Mouse (Mus musculus) C2C12 (cell line): ENCODE data around the gene Lmna. TPM values are rescaled to one million over a fixed set of nuclear protein-coding genes. Genes with fewer than 3 reads are reported as not detected.

Source experiments
- H3K27me3 ChIP-seq: one replicate; pipeline ENCODE4 v1.6.1; 2011; ENCODE audit not compliant: control insufficient read depth, insufficient read depth, insufficient read length
- H3K36me3 ChIP-seq: one replicate; pipeline ENCODE4 v1.6.1; 2011; ENCODE audit not compliant: control insufficient read depth, insufficient read depth
- H3K4me3 ChIP-seq: one replicate; pipeline ENCODE4 v1.5.1; 2011; ENCODE audit warnings: mild to moderate bottlenecking, control low read depth; ENCODE audit not compliant: poor library complexity, insufficient read depth, severe bottlenecking
- H3K79me2 ChIP-seq: one replicate; pipeline ENCODE4 v1.6.1; 2011; ENCODE audit not compliant: control insufficient read depth, insufficient read depth
- H3K79me3 ChIP-seq: one replicate; pipeline ENCODE4 v1.6.1; 2011; ENCODE audit warnings: low read depth, control low read depth
- H3ac ChIP-seq: one replicate; pipeline ENCODE3; 2011; ENCODE audit warnings: low read depth; ENCODE audit not compliant: control insufficient read depth, insufficient read length
- CEBPB ChIP-seq: IDR thresholded peaks from one replicate; pipeline ENCODE4 v1.6.1; 2011; ENCODE audit warnings: low read depth, mild to moderate bottlenecking, control low read depth, moderate library complexity
- CTCF ChIP-seq: IDR thresholded peaks from one replicate; pipeline ENCODE4 v1.5.1; 2011; ENCODE audit not compliant: control insufficient read depth, insufficient read depth, insufficient read length
- FOSL1 ChIP-seq: IDR thresholded peaks from one replicate; pipeline ENCODE4 v1.8.0; 2011; ENCODE audit warnings: mild to moderate bottlenecking, low read length; ENCODE audit not compliant: poor library complexity, insufficient read depth, severe bottlenecking
- MAX ChIP-seq: IDR thresholded peaks from one replicate; pipeline ENCODE4 v1.6.1; 2011; ENCODE audit warnings: mild to moderate bottlenecking, control low read depth
- MYOD1 ChIP-seq: IDR thresholded peaks from one replicate; pipeline ENCODE4 v1.6.1; 2011; ENCODE audit warnings: low read depth; ENCODE audit not compliant: control insufficient read depth, insufficient read length
- MYOG ChIP-seq: IDR thresholded peaks from one replicate; pipeline ENCODE4 v1.6.1; 2011; ENCODE audit not compliant: control insufficient read depth, insufficient read length; ENCODE audit errors: extremely low read depth
- USF1 ChIP-seq: IDR thresholded peaks from one replicate; pipeline ENCODE4 v1.6.1; 2011; ENCODE audit warnings: low read depth, mild to moderate bottlenecking, control low read depth, moderate library complexity
- polyA plus RNA-seq: library from polyadenylated mRNA; unstranded; fragments of >200 nt; fragmentation: generic; extraction: Trizol; gene quantifications from one replicate; pipeline ENCODE4 v1.2.1, GENCODE M21; 2012; ENCODE audit warnings: missing spikeins

The Lmna gene
- polyA plus RNA-seq, 1 experiment: 1,441 TPM

DNA sequence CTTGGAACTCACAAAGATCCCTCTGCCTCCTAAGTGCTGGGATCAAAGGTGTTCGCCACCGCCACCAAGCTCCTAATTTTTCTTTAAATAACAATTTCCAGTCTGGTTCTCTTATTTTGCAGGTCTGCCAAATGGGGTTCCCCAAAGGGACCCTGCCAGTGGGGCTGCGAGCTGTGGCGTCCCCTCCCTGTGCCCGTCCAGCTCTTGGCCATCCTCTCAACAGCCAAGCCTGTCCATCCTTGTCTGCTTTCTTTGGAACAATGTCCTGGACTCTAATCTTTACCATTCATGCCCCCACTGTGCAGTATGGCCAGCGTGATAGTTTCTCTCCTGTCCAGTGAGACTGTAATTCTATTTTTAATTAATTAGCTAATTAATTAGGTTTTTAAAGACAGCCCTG is 11.4 kb upstream of the Lmna start:
- Histone ChIP-seq H3K27me3 (no peaks in the 10 kb centered on the region), H3K36me3 (peaks cover 6% of the 10 kb centered on the region), H3K79me2 (peaks cover 11% of the 10 kb centered on the region), H3K4me3 (no peak overlapping the region), H3ac (no peak overlapping the region), H3K79me3 (peaks cover 2% of the 10 kb centered on the region)
- TF ChIP-seq CTCF: no peak
- TF ChIP-seq USF1: no peak
- TF ChIP-seq CEBPB: no peak
- TF ChIP-seq FOSL1: no peak
- TF ChIP-seq MYOG: no peak
- no peak for TF ChIP-seq MYOD1
- TF ChIP-seq MAX: no peak

GRCm38 (mm10) chr3:88520078-88520477 is 10.3 kb upstream of the Lmna start:
- Histone ChIP-seq H3K27me3 (no peaks in the 10 kb centered on the region), H3ac (no peak overlapping the region), H3K79me2 (peaks cover 2% of the 10 kb centered on the region), H3K4me3 (no peak overlapping the region), H3K36me3 (peaks cover 6% of the 10 kb centered on the region), H3K79me3 (no peaks in the 10 kb centered on the region)
- TF ChIP-seq USF1 (no peak), MYOG (no peak), CTCF (no peak), CEBPB (no peak), MYOD1 (no peak), MAX (no peak), FOSL1 (no peak)

DNA sequence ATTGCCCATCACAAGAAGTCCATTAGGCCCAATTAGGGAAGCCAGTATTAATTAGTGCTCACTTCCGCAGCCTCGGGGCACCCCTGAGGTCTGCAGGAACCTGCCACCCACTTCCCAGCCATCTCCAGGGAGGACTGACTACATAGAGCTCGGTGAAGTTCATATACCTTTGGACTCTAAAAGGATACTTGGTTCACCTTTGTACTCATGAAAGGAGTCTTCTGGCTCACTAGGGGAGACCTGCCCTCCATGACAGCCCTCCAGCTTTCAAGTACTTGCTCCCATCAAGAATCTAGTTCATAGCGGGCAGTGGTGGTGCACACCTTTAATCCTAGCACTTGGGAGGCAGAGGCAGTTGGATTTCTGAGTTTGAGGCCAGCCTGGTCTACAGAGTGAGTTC is 8.7 kb upstream of the Lmna start:
- TF ChIP-seq USF1 (no peak), MAX (no peak), MYOG (no peak), CEBPB (no peak), FOSL1 (no peak), CTCF (no peak), MYOD1 (no peak)
- H3K79me2 ChIP-seq: no peaks in the 10 kb centered on the region
- no peaks in the 10 kb centered on the region for H3K36me3 ChIP-seq
- H3K27me3 ChIP-seq: no peaks in the 10 kb centered on the region
- H3K79me3 ChIP-seq: no peaks in the 10 kb centered on the region
- H3ac ChIP-seq: no peak overlapping the region
- no peak overlapping the region for H3K4me3 ChIP-seq

GRCm38 (mm10) chr3:88516407-88516806 is 6.7 kb upstream of the Lmna start:
- Histone ChIP-seq H3ac (no peak overlapping the region), H3K36me3 (no peaks in the 10 kb centered on the region), H3K79me2 (peaks cover 4% of the 10 kb centered on the region), H3K79me3 (no peaks in the 10 kb centered on the region), H3K4me3 (no peak overlapping the region), H3K27me3 (no peaks in the 10 kb centered on the region)
- TF ChIP-seq FOSL1: no peak
- no peak for TF ChIP-seq USF1
- TF ChIP-seq CEBPB: no peak
- TF ChIP-seq MYOG: no peak
- TF ChIP-seq MYOD1: no peak
- no peak for TF ChIP-seq CTCF
- no peak for TF ChIP-seq MAX

DNA sequence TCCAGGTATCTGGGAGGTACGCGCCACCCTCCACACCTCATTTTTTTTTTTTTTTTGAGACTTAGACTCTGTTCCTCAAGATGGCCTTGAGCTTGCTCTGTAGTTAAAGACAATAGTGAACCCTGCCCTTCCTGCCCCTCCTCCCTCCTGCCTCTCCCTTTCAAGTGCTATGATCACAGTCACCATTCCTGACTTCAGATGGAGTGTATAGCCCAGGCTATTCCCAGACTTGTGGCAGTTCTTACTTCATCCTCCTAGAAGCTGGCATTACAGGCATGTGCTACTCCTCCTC is 5.3 kb upstream of the Lmna start:
- peaks cover 14% of the 10 kb centered on the region for H3K79me2 ChIP-seq
- TF ChIP-seq MAX (no peak), CTCF (no peak), MYOG (no peak), CEBPB (no peak), MYOD1 (no peak), USF1 (no peak), FOSL1 (no peak)
- no peak overlapping the region for H3K4me3 ChIP-seq
- H3K79me3 ChIP-seq: no peaks in the 10 kb centered on the region
- H3K27me3 ChIP-seq: no peaks in the 10 kb centered on the region
- no peaks in the 10 kb centered on the region for H3K36me3 ChIP-seq
- H3ac ChIP-seq: no peak overlapping the region
